Mouse (Mus musculus) forebrain, embryonic 15.5 days (tissue): ENCODE measurements around the gene Gm15737. TPM values are rescaled to one million over a fixed set of nuclear protein-coding genes. Genes with fewer than 3 reads are reported as not detected.

Experiments used
- ATAC-seq: fragments of 200-750 bp; cut with Nextera tagmentation; replicated peaks from 2 replicates; pipeline ENCODE4 v1.8.0; 2017; ENCODE audit warnings: mild to moderate bottlenecking, moderate TSS enrichment, moderate library complexity
- H3K27ac ChIP-seq: fragments of 300-500 bp; sonication (generic); replicated peaks from 2 replicates; pipeline ENCODE4 v1.5.1; 2015; ENCODE audit warnings: mild to moderate bottlenecking, inconsistent platforms
- H3K27me3 ChIP-seq: fragments of 300-500 bp; sonication (generic); 2 replicates; pipeline ENCODE4 v1.6.1; 2015; ENCODE audit warnings: inconsistent platforms
- H3K36me3 ChIP-seq: fragments of 300-500 bp; sonication (generic); 2 replicates; pipeline ENCODE4 v1.6.1; 2015; ENCODE audit warnings: mild to moderate bottlenecking, inconsistent platforms
- H3K4me1 ChIP-seq: fragments of 300-500 bp; sonication (generic); 2 replicates; pipeline ENCODE4 v1.6.1; 2015; ENCODE audit warnings: inconsistent platforms
- H3K4me2 ChIP-seq: fragments of 300-500 bp; sonication (generic); replicated peaks from 2 replicates; pipeline ENCODE4 v1.6.1; 2015; ENCODE audit warnings: mild to moderate bottlenecking, inconsistent platforms
- H3K4me3 ChIP-seq: fragments of 300-500 bp; sonication (generic); 2 replicates; pipeline ENCODE4 v1.5.1; 2015; ENCODE audit warnings: mild to moderate bottlenecking, inconsistent platforms
- H3K9ac ChIP-seq: fragments of 300-500 bp; sonication (generic); replicated peaks from 2 replicates; pipeline ENCODE4 v1.6.1; 2015; ENCODE audit warnings: mild to moderate bottlenecking, inconsistent platforms
- H3K9me3 ChIP-seq: fragments of 300-500 bp; sonication (generic); 2 replicates; pipeline ENCODE4 v1.6.1; 2016; ENCODE audit warnings: inconsistent platforms
- WGBS: fragments of 180-500 bp; shearing (Covaris S2); methylation state at CpG from one replicate; pipeline ENCODE4 v1.1.7; 2015; ENCODE audit warnings: mixed read lengths; 5-methylcytosine and 5-hydroxymethylcytosine counted together
- polyA plus RNA-seq: library from polyadenylated mRNA; unstranded; fragments of >200 nt; fragmentation: Nextera tagmentation; extraction: Ambion mirVana; gene quantifications from 2 replicates; pipeline ENCODE4 v1.2.1, GENCODE M21; 2015

Gm15737 gene
- polyA plus RNA-seq, 1 experiment from 2014 or later: not detected

- 94% methylated on average over 4 of the region's 4 CpGs for WGBS
- ATAC-seq: no peak
- H3K36me3 ChIP-seq: no peaks in the 10 kb centered on the region
- H3K27me3 ChIP-seq: no peaks in the 10 kb centered on the region
- H3K9ac ChIP-seq: no peak overlapping the region
- no peaks in the 10 kb centered on the region for H3K4me1 ChIP-seq
- no peak overlapping the region for H3K4me3 ChIP-seq
- no peaks in the 10 kb centered on the region for H3K9me3 ChIP-seq
- H3K4me2 ChIP-seq: no peak overlapping the region
- H3K27ac ChIP-seq: no peak overlapping the region
These were observed 8.1 kb downstream of the Gm15737 start for GRCm38 (mm10) chr6:92877236-92877635.

DNA sequence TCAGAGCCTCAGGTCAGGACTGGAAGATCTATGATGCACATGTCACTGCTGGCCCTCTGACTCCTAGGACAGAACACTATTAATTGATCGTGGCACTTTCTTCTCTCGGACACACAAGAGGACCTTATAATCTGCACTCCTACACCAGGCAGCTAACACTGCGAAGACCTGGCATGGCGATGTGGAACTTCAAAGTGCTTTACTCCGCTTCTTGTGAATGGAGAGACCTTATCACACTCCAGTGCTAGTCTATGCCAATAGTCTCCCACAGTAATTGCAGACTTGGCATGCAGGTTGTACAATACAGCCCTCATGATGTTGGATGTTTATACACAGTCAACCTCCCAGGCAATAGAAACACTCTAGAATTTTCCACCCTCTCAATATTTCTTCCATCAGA, 9.6 kb downstream of the Gm15737 start:
- H3K27me3 ChIP-seq: no peaks in the 10 kb centered on the region
- H3K27ac ChIP-seq: no peak overlapping the region
- no peaks in the 10 kb centered on the region for H3K36me3 ChIP-seq
- WGBS: 92% methylated on average over 5 of the region's 5 CpGs
- no peak overlapping the region for H3K4me2 ChIP-seq
- ATAC-seq: no peak
- H3K9ac ChIP-seq: no peak overlapping the region
- H3K9me3 ChIP-seq: no peaks in the 10 kb centered on the region
- no peak overlapping the region for H3K4me3 ChIP-seq
- H3K4me1 ChIP-seq: no peaks in the 10 kb centered on the region

- Histone ChIP-seq H3K9me3 (no peaks in the 10 kb centered on the region), H3K27ac (no peak overlapping the region), H3K4me1 (no peaks in the 10 kb centered on the region), H3K36me3 (no peaks in the 10 kb centered on the region), H3K4me2 (no peak overlapping the region), H3K27me3 (no peaks in the 10 kb centered on the region), H3K4me3 (no peak overlapping the region), H3K9ac (no peak overlapping the region)
- 85% methylated on average over 14 of the region's 14 CpGs for WGBS
- ATAC-seq: no peak
These were observed 10.6 kb downstream of the Gm15737 start for GRCm38 (mm10) chr6:92879700-92880265.

GRCm38 (mm10) chr6:92882446-92882845, 13.3 kb downstream of the Gm15737 start:
- H3K27ac ChIP-seq: no peak overlapping the region
- no peaks in the 10 kb centered on the region for H3K36me3 ChIP-seq
- H3K27me3 ChIP-seq: no peaks in the 10 kb centered on the region
- 72% methylated on average over 5 of the region's 5 CpGs for WGBS
- no peaks in the 10 kb centered on the region for H3K9me3 ChIP-seq
- H3K4me2 ChIP-seq: no peak overlapping the region
- H3K4me3 ChIP-seq: no peak overlapping the region
- H3K9ac ChIP-seq: no peak overlapping the region
- no peaks in the 10 kb centered on the region for H3K4me1 ChIP-seq
- ATAC-seq: no peak

- Histone ChIP-seq H3K27ac (no peak overlapping the region), H3K4me3 (no peak overlapping the region), H3K9me3 (no peaks in the 10 kb centered on the region), H3K4me2 (no peak overlapping the region), H3K9ac (no peak overlapping the region), H3K27me3 (no peaks in the 10 kb centered on the region), H3K36me3 (no peaks in the 10 kb centered on the region), H3K4me1 (no peaks in the 10 kb centered on the region)
- ATAC-seq: no peak
- WGBS: 16% methylated on average over 9 of the region's 9 CpGs
These were observed 14.2 kb downstream of the Gm15737 start for GRCm38 (mm10) chr6:92883131-92883900.

- H3K4me2 ChIP-seq: no peak overlapping the region
- H3K9ac ChIP-seq: no peak overlapping the region
- WGBS: 81% methylated on average over 1 of the region's 1 CpGs
- no peaks in the 10 kb centered on the region for H3K36me3 ChIP-seq
- H3K27me3 ChIP-seq: no peaks in the 10 kb centered on the region
- H3K9me3 ChIP-seq: no peaks in the 10 kb centered on the region
- no peak overlapping the region for H3K27ac ChIP-seq
- ATAC-seq: no peak
- no peak overlapping the region for H3K4me3 ChIP-seq
- H3K4me1 ChIP-seq: no peaks in the 10 kb centered on the region
These were observed 22.4 kb downstream of the Gm15737 start for GRCm38 (mm10) chr6:92891535-92891934.

DNA sequence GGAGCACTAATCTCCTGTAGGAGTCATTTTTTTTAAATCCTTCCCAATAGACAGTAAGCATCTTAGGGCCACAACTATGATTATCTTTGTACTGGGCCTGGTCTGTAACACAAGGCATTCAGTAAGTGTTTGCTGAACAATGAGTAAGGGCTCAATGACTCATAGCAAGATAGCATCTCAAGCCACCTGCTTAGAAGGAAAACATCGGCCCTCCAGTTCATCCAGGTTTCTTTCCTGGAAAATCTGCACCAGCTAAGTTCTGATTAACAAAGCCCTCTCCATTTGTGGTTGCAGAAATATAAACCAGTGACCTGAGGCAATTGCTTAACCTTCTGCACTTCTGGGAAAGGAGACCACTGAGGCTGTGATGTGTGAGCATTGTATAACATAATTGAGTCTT, 34.9 kb downstream of the Gm15737 start:
- Histone ChIP-seq H3K27ac (no peak overlapping the region), H3K27me3 (no peaks in the 10 kb centered on the region), H3K36me3 (no peaks in the 10 kb centered on the region), H3K9me3 (no peaks in the 10 kb centered on the region), H3K4me3 (no peak overlapping the region), H3K9ac (no peak overlapping the region), H3K4me2 (no peak overlapping the region), H3K4me1 (no peaks in the 10 kb centered on the region)
- WGBS: 89% methylated on average over 1 of the region's 1 CpGs
- ATAC-seq: no peak

DNA sequence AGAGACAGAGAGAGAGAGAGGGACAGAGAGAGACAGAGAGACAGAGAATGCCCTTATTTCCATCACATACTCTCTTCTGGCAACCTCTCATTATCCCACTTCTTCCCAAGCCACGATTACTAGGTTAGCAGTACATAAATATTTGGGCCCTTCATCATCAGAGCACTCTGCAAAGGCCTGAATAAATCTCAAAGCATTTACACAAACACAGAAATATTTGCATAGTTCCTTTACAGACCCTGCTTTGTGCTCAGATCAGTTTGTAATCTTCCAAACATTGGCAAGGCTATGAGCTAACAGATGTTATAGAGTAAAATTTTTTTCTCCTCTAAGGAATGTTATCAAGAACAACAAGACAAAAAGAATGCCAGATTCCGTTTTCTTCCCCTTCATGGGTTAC, 35.3 kb downstream of the Gm15737 start:
- Histone ChIP-seq H3K4me1 (no peaks in the 10 kb centered on the region), H3K36me3 (no peaks in the 10 kb centered on the region), H3K27ac (no peak overlapping the region), H3K9me3 (no peaks in the 10 kb centered on the region), H3K9ac (no peak overlapping the region), H3K27me3 (no peaks in the 10 kb centered on the region), H3K4me3 (no peak overlapping the region), H3K4me2 (no peak overlapping the region)
- 36% methylated on average over 2 of the region's 2 CpGs for WGBS
- ATAC-seq: no peak

DNA sequence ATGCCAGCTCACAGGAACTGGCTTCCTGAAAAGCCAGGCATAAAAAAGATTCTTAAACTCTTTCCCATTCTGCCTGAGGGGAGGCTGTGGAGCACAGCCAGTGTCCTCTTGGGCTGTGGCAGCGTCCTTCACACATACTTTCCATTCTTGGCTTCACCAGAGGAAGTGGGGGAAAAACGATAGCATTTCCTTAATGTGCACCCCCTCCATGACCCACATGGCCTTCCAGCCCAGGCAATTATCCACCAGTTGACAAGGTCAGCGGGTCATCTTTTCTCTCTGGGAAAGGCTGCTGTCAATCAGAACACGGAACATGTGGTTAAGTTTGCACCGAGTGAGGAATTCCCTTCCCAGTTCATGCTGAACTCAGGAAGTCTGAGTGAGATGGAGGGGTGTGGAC, 36.8 kb downstream of the Gm15737 start:
- no peaks in the 10 kb centered on the region for H3K9me3 ChIP-seq
- 32% methylated on average over 5 of the region's 5 CpGs for WGBS
- ATAC-seq: no peak
- H3K36me3 ChIP-seq: no peaks in the 10 kb centered on the region
- H3K9ac ChIP-seq: no peak overlapping the region
- no peaks in the 10 kb centered on the region for H3K27me3 ChIP-seq
- H3K4me3 ChIP-seq: no peak overlapping the region
- H3K27ac ChIP-seq: no peak overlapping the region
- no peak overlapping the region for H3K4me2 ChIP-seq
- H3K4me1 ChIP-seq: no peaks in the 10 kb centered on the region

DNA sequence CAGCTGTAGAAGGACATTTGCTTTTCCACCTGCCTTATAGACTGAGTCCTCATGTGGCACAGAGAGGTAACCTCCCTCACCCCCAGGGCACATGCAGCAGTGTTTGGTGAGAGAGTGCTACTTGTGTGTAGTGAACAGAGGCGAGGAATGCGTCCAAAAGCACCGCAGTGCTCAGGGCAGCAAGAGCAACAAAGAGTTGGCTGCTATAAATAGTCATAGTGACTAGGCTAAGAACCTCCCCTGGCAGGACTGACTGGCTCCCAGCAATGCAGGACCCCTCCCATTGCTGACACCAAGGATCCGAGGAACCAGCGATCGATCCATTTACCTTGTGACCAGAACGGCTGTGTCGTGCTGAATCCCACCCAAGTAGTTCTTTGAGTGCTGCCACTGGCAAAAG, 40.2 kb downstream of the Gm15737 start:
- Histone ChIP-seq H3K4me2 (no peak overlapping the region), H3K4me1 (no peaks in the 10 kb centered on the region), H3K9ac (no peak overlapping the region), H3K36me3 (no peaks in the 10 kb centered on the region), H3K27me3 (no peaks in the 10 kb centered on the region), H3K4me3 (no peak overlapping the region), H3K9me3 (no peaks in the 10 kb centered on the region), H3K27ac (no peak overlapping the region)
- 65% methylated on average over 8 of the region's 8 CpGs for WGBS
- no peak for ATAC-seq

GRCm38 (mm10) chr6:92910611-92911010, 41.5 kb downstream of the Gm15737 start:
- Histone ChIP-seq H3K4me3 (no peak overlapping the region), H3K36me3 (no peaks in the 10 kb centered on the region), H3K4me1 (no peaks in the 10 kb centered on the region), H3K9ac (no peak overlapping the region), H3K27ac (no peak overlapping the region), H3K9me3 (no peaks in the 10 kb centered on the region), H3K27me3 (no peaks in the 10 kb centered on the region), H3K4me2 (no peak overlapping the region)
- 92% methylated on average over 3 of the region's 3 CpGs for WGBS
- ATAC-seq: no peak

- Histone ChIP-seq H3K4me3 (no peak overlapping the region), H3K9me3 (no peaks in the 10 kb centered on the region), H3K27me3 (no peaks in the 10 kb centered on the region), H3K36me3 (no peaks in the 10 kb centered on the region), H3K4me1 (no peaks in the 10 kb centered on the region), H3K27ac (no peak overlapping the region), H3K4me2 (no peak overlapping the region), H3K9ac (no peak overlapping the region)
- ATAC-seq: no peak
- WGBS: 68% methylated on average over 10 of the region's 10 CpGs
These were observed 52.0 kb downstream of the Gm15737 start for GRCm38 (mm10) chr6:92920938-92921689.
